In genomic region chr15:88766139-88766538, GRCm38 (mm10) we compare ENCODE assay signal across 7 mouse cellular contexts. TPM values are rescaled to one million over a fixed set of nuclear protein-coding genes. Genes with fewer than 3 reads are reported as not detected.
DNase-seq lines count a peak whose midpoint lies in the region; ATAC-seq and TF ChIP-seq lines count a peak whose summit lies in the region.
"Not testable (repeated sequence)": the region's sequence is repeated elsewhere in the genome, so short reads cannot be mapped to it uniquely, and the experiment has no call there.

No protein-coding gene starts in this region.

- intact Hi-C loops in left cerebral cortex, adult 2 months (cut with DNase I) = not testable (repeated sequence)

- H3K4me1 ChIP-seq in ES-Bruce4 (ENCODE audit: control insufficient read depth, insufficient read depth, low read length); stomach, postnatal 0 days (replicated peaks; ENCODE audit: control insufficient read depth, insufficient read depth): not testable (repeated sequence)

- not testable (repeated sequence) for H3K9me3 ChIP-seq in ES-Bruce4 (replicated peaks; ENCODE audit: control insufficient read depth, insufficient read depth, low read length, poor library complexity, severe bottlenecking); stomach, postnatal 0 days (ENCODE audit: control insufficient read depth, low read length)

- WGBS in stomach, postnatal 0 days = 98% methylated on average over 2 of the region's 2 CpGs

- not testable (repeated sequence) for H3K4me3 ChIP-seq in ES-Bruce4 (ENCODE audit: low read depth, low read length); left cerebral cortex, adult 2 months; stomach, postnatal 0 days (ENCODE audit: low read depth, low read length)

- TF ChIP-seq POLR2A in ES-Bruce4 (IDR thresholded peaks at IDR 0.05; ENCODE audit: insufficient read depth, low read length) = not testable (repeated sequence)

- H3K4me2 ChIP-seq in stomach, postnatal 0 days (replicated peaks; ENCODE audit: low read depth) = not testable (repeated sequence)

- not testable (repeated sequence) for H3K27me3 ChIP-seq in ES-Bruce4 (ENCODE audit: control insufficient read depth, insufficient read depth, low read length, poor library complexity, severe bottlenecking); stomach, postnatal 0 days (ENCODE audit: control insufficient read depth, insufficient read depth, low read length)

- peak; percentile 42 for DNase-seq in 416B (ENCODE audit: low read depth)
- DNase-seq in ZHBTc4 (ENCODE audit: low read depth, low spot score) = peak; percentile 73
- DNase-seq in induced T-regulatory cell, adult 2 months (ENCODE audit: low read depth) = peak; percentile 27
- DNase-seq in left cerebral cortex, adult 2 months (ENCODE audit: extremely low spot score in 1 of 2, low spot score in 2 of 2); stomach, postnatal 0 days (ENCODE audit: low spot score): not testable (repeated sequence)

- H3K9ac ChIP-seq in ES-Bruce4 (ENCODE audit: low read depth, poor library complexity, severe bottlenecking); stomach, postnatal 0 days (ENCODE audit: low read length): not testable (repeated sequence)

- peaks cover 26% of the 10 kb centered on the region for H3K36me3 ChIP-seq in ES-Bruce4 (ENCODE audit: control insufficient read depth, insufficient read depth, low read length, poor library complexity, severe bottlenecking)
- not testable (repeated sequence) for H3K36me3 ChIP-seq in stomach, postnatal 0 days (ENCODE audit: control insufficient read depth, insufficient read depth, low read length)

- not testable (repeated sequence) for H3K27ac ChIP-seq in ES-Bruce4 (ENCODE audit: insufficient read depth, low read length); left cerebral cortex, adult 2 months; stomach, postnatal 0 days (replicated peaks)

- peak; percentile 36 for TF ChIP-seq CTCF in ES-Bruce4 (IDR thresholded peaks at IDR 0.05; ENCODE audit: low read depth, low read length)
- TF ChIP-seq CTCF in left cerebral cortex, adult 2 months (IDR thresholded peaks at IDR 0.05) = peak; percentile 23
- peak; percentile 43 for TF ChIP-seq CTCF in stomach, postnatal 0 days (IDR thresholded peaks at IDR 0.05; ENCODE audit: low read depth)

- not testable (repeated sequence) for TF ChIP-seq EP300 in ES-Bruce4 (IDR thresholded peaks at IDR 0.05; ENCODE audit: insufficient read depth, low read depth, low read length); stomach, postnatal 0 days (optimal IDR thresholded peaks at IDR 0.05)

- ATAC-seq in megakaryocyte-erythroid progenitor cell, adult 5-6 weeks (replicated peaks; ENCODE audit: low FRiP score, low TSS enrichment, poor library complexity, severe bottlenecking) = peak; percentile 70; the same call in 1 of the 2 replicates
- ATAC-seq in stomach, postnatal 0 days (ENCODE audit: low FRiP score, low TSS enrichment) = not testable (repeated sequence)

RNA-seq across cellular contexts. Expression of gene Zbed4, which starts 14.7 kb away (rescaled TPM):
- polyA plus RNA-seq in ES-Bruce4 (2011; ENCODE audit: insufficient read depth, insufficient read length, low read depth, missing spikeins) = 36.9 and 44.5 TPM in 2 replicates
- 10 to 100 TPM; 10.9 to 12.6 TPM for total RNA-seq in left cerebral cortex, adult 2 months (2021)
- total RNA-seq in megakaryocyte-erythroid progenitor cell, adult 5-6 weeks (2014; fragmentation: Nextera tagmentation) = 39.2 and 48.2 TPM in 2 replicates
- total RNA-seq in megakaryocyte-erythroid progenitor cell, adult 5-6 weeks (2017) = 36.1 and 38.3 TPM in 2 replicates
- polyA plus RNA-seq in stomach, postnatal 0 days (2015; fragmentation: Nextera tagmentation; extraction: Ambion mirVana) = 3.7 and 3.9 TPM in 2 replicates

RNA-seq across cellular contexts. Expression of gene Brd1, which starts 32.1 kb away (rescaled TPM):
- polyA plus RNA-seq in ES-Bruce4 (2011; ENCODE audit: insufficient read depth, insufficient read length, low read depth, missing spikeins) = 85.9 and 86.2 TPM in 2 replicates
- total RNA-seq in left cerebral cortex, adult 2 months (2021) = 10 to 100 TPM; 54.5 to 57.8 TPM
- total RNA-seq in megakaryocyte-erythroid progenitor cell, adult 5-6 weeks (2014; fragmentation: Nextera tagmentation) = 32.7 and 46.8 TPM in 2 replicates
- total RNA-seq in megakaryocyte-erythroid progenitor cell, adult 5-6 weeks (2017) = 36.2 and 39.6 TPM in 2 replicates
- polyA plus RNA-seq in stomach, postnatal 0 days (2015; fragmentation: Nextera tagmentation; extraction: Ambion mirVana) = 10.4 and 10.8 TPM in 2 replicates

RNA-seq across cellular contexts. Expression of gene Alg12, which starts 53.0 kb away (rescaled TPM):
- 10.0 and 13.2 TPM in 2 replicates for polyA plus RNA-seq in ES-Bruce4 (2011; ENCODE audit: insufficient read depth, insufficient read length, low read depth, missing spikeins)
- total RNA-seq in left cerebral cortex, adult 2 months (2021) = 10 to 100 TPM; 13.3 to 14.4 TPM
- total RNA-seq in megakaryocyte-erythroid progenitor cell, adult 5-6 weeks (2014; fragmentation: Nextera tagmentation) = 2.8 and 8.3 TPM in 2 replicates
- 3.3 and 5.2 TPM in 2 replicates for total RNA-seq in megakaryocyte-erythroid progenitor cell, adult 5-6 weeks (2017)
- polyA plus RNA-seq in stomach, postnatal 0 days (2015; fragmentation: Nextera tagmentation; extraction: Ambion mirVana) = 8.2 and 9.3 TPM in 2 replicates

RNA-seq across cellular contexts. Expression of gene Creld2, which starts 53.3 kb away (rescaled TPM):
- 39.2 and 40.2 TPM in 2 replicates for polyA plus RNA-seq in ES-Bruce4 (2011; ENCODE audit: insufficient read depth, insufficient read length, low read depth, missing spikeins)
- 10 to 100 TPM; 22.1 to 26.3 TPM for total RNA-seq in left cerebral cortex, adult 2 months (2021)
- total RNA-seq in megakaryocyte-erythroid progenitor cell, adult 5-6 weeks (2014; fragmentation: Nextera tagmentation) = 24.8 and 29.7 TPM in 2 replicates
- total RNA-seq in megakaryocyte-erythroid progenitor cell, adult 5-6 weeks (2017) = 47.8 and 50.9 TPM in 2 replicates
- 89.3 and 93.2 TPM in 2 replicates for polyA plus RNA-seq in stomach, postnatal 0 days (2015; fragmentation: Nextera tagmentation; extraction: Ambion mirVana)
